Mouse (Mus musculus) naive thymus-derived CD4-positive, alpha-beta T cell, adult 2 months (primary cell): ENCODE measurements around the gene Lrch2.
"Not testable (repeated sequence)": the region's sequence is repeated elsewhere in the genome, so short reads cannot be mapped to it uniquely, and the experiment has no call there.

ENCODE experiments used
- DNase-seq: peaks from one replicate; pipeline ENCODE4 v3.0.0-alpha.2; 2011; ENCODE audit warnings: low read depth

Gene Lrch2

DNA sequence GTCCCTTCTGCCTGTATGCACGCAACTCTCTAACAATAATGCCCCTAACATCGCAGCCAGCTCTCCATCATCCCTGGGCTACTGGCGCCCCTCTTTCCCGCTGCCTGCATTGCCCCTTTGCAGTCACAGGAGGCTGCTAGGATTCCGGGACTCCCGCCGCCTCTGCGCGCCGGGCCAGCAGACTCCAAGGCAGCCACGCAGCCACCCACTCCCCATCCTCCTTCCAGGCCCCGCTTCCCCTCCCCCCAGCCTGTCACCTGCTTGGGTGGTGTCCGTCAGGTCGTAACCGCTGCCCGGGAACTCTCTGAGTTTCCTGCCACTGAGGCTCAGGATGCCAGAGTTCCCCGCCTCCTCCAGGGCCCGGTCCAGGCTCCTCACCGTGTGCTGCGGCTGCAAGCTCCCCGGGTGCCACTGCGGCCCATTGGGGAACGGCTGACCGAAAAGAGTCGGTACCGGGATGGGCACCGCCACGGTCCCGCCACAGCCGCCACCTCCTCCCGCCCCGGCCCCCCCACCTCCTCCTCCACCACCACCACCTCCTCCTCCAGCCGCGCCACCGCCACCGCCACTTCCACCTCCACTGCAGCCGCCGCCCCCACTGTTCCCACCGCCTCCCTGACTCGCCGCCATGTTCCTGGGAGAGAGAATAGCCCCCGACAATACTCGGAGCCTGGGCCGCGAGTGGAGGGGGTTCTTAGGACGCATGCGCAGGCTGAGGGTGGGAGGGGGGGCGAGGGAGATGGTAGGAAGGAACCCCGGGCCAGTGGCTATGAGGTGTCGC, at the start of gene Lrch2:
Gene Lrch2, minus strand, starts transcription at position 661 of the 781 bp plus-strand sequence.
- DNase-seq, result no peak

DNA sequence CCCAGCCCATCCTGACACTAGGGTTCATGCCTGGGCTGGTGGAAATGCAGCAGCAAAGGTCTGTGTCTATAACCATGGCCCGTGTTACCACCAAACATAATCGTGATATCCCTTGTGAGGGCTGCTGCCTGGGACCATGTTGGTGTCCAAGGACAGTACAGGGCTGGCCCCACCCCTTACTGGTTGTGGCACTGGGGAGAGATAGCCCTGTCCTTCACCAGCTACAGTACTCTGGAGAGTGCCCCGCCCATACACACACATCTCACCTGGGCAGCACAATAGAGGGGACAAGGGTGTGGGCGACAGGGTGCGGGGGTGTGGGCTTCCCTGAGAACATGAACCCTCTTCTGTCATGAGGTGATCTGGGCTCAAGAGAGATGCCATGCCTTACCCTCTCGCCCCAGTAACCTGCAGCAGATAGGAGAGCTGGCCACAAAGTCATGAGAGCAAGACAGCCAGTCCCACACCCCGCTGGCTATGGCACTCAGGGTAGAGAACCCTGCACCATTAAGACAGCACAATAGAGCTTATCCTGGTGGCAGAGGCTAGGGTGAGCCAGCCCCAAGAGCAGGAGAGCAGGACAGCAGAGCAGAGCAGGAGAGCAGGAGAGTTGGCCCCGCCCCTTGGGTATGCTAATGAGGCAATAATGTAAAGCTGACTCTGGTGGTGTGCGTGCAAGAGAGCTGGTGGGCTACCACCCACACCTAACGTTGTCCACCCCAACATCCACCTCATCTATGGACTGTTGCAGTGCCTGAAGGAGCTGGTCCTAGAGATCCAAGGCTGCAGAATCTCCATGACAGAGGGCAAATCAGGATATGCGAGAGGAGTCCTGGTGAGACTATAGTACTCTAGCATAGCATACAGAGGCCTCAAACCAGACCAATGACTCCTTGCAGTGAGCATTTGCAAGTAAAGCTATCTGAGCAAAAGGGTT, 12.7 kb downstream of the Lrch2 start:
- no peak for DNase-seq

DNA sequence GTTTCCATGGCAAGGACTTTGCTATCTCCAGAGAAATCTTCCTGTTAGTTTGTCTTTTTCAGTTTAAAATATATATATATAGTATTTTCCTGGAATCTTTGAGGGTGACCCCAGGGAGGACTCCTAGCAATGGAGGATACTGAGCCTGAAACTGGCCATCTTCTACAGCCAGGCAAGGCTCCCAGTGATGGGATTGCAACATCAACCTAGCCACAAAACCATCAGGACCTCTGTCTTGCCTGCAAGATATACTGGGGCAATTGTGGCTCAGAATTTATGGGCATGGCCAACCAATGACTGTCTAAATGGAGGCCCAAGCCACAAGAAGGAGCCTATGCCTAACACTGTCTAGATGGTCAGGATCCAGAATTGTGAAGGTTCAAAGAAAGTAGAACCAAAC, 15.5 kb downstream of the Lrch2 start:
- no peak for DNase-seq

DNA sequence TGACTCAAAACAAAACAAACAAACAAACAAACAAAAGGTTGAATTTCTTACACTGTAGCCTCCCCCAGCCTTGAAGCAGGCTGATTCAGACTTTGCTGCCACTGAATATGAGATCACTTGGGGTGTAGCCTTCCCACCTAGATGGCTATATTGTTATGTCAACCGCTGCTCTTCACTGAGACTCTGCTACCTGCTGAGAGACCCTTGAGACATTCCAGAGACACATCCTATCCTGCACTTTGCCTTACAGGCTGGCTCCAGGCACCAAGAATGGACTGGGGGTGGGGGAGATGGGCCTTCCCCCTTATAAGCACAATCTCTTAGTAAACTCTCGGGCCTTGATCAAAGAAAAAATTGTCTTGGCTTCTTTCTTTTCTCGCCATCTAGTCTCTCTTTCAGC, 16.8 kb downstream of the Lrch2 start:
- DNase-seq, result not testable (repeated sequence)

DNA sequence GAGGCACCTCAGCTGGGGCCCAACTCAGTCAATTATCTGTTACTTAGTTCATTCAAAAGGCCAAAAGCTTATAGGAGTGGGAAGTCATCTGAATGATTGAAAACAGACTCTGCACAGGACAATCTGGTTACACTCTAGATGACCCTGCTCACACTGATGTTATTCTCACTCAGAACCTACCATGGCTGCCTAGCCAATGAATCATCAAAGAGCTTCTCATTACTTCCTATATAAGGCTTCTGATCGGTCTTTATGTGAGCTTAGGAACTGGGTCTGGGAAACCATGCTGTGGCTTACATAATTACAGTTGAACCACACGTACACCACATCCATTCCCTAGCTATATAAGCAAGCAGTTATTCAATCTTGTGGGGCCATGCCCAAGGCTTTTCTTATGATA, 18.3 kb downstream of the Lrch2 start:
- DNase-seq, result no peak

DNA sequence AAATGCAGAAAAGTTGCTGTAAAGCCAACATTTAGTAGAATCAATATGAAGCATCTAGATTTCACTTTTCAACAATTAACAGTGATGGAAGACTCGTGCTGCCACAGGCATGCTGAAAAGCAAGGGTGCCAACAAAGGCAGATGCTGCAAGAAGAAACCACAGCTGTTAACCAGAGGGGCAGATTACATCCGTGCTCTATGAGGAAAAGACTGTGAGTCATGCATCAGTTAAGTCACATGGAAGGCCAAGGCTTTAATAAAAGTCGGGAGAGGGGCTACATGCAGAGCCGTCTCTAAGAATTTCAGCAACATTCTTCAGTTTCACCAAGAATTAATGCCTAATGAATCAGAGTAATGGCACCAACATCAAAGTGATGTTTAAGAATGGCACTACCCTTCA, 22.2 kb downstream of the Lrch2 start:
- no peak for DNase-seq

DNA sequence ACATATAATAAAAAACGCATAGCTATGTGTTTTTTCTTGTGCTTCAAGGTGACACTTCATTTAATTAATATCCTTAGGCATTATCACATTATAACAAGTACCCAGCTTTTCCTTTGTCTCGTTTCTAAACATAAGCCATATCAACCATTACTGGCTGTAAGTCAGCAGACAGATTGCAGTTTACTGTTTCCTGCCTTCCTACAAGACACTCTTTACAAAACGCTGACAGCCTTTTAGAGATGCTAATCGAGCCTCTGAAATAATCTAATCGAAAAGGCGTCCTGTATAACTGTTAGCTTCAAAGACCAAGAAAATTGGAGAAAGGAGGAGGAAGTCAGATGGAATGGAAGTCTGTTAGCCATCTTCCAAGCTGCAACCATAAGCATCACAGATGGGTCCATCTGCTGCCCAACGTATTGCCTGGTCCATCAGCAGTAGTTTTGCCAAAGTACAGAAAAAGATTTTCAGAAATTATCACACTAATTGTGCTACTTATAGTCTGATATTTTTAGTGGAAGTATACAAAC, 26.2 kb downstream of the Lrch2 start:
- no peak for DNase-seq

DNA sequence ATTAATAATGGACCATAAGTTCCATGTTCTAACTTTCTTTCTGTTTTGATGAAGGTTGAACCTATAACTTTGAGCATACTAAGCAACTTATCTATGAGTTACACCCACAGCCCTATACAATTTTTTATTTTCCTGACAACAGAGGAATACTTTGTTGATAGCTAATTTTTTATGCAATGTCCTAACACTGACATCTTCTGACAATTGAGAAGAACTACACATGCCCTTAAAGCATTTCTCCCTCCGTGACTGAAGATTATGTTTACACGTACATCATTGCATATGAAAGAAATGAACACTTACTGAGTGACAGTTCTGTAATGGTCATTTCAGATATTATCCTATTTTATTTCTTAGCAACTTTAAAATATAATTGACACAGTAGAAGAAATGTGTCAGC, 64.3 kb downstream of the Lrch2 start:
- DNase-seq, result no peak

DNA sequence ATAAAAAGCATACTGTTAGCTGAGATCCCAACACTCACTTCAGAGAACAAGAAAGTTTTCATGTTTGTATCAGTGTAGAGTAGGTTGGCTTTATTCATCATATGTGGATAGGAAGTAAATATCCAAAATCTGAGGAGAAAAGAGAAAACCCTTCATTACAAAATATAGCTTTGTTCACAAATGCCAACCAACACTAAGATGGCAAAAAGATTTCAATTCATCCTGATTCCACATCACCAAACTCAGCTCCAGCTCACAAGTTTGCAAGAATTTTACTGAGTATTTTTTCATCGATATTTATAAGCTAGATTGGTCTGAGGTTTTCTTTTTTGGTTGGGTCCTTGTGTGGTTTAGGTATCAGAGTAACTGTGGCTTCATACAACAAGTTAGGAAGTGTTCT, 100.3 kb downstream of the Lrch2 start, which contains the start of gene Vmn1r239-ps:
Gene Vmn1r239-ps, minus strand, starts transcription at position 101 of the 400 bp plus-strand sequence.
- DNase-seq, result not testable (repeated sequence)

DNA sequence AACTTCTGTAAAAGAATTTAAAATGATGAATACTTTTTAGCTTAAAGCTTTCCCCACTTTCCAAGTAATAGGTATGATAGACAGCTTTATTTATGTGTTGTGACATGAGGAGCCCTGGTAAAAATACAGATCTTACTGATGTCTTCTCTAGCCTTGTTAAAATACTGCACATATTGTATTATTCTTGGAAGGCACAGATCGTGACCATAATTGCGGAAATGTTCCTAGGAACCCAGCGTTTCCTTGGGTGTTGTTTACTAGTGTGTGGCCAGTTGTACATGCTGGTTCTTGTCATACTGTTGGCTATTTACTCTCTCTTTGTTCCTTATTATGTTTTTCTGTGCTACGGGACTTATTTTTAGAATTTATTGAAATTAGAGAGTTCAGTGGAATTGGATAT, 110.5 kb downstream of the Lrch2 start:
- no peak for DNase-seq

DNA sequence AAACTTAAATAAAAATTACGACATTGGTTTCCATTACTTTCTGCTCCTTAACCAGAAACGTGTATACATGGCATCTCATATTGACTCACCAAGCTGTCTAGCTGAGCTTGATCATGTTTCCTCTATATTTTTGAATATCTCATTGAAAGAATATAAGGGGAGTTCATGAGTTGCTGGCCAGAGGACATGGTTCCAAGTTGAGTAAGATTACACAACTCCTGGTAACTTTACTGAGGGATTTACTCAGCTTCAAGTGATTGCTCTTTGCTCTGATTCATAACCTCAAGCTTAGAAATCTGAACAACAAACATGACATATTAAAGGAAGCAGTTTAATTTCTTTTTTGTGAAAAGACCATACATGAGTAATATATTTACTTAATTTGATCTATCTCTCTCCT, 118.5 kb downstream of the Lrch2 start:
- DNase-seq, result no peak

DNA sequence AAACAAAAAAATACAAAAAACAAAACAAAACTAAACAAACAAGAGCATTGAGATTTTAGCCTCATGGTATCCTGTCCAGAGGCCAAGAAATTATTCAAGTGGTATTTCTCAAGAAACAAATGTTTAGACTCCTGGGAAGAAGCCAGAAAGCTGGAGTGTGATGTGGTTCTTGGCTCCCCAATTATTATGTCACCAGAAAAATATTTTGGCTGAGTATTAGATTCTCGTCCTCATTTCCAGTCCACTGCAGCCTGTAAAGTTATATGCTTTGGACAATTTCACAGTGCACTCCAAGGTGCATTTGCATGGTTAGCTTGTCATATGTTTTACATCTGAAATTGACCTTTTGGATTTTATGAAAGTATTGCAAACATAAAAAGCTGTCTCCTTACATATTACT, 124.1 kb downstream of the Lrch2 start:
- DNase-seq, result no peak

DNA sequence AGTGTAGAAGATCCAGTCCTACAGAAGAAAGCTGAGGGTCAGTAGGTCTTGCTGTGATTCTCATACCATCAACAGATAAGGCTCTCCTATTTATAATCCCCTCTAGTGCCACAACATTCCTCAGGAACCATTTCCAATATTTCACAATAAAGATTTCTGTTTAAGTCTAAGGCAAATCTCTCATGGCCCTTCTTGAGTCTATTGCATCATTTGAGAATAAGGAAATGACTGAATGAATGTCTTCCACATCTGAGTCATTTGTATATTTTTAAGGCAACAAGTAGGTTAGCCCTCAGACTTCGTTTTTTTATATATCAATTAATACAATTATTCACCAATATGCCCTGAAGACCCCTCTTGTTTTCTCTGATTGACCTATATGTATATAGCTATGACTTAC, 124.8 kb downstream of the Lrch2 start, which contains the start of gene Il13ra2:
Gene Il13ra2, minus strand, starts transcription at position 64 of the 400 bp plus-strand sequence.
- no peak for DNase-seq
